10 mouse cellular contexts compared by ENCODE assay signal in genomic region chr11:75880064-75880463, GRCm38 (mm10). TPM values are rescaled to one million over a fixed set of nuclear protein-coding genes. Genes with fewer than 3 reads are reported as not detected.
DNase-seq lines count a peak whose midpoint lies in the region; ATAC-seq and TF ChIP-seq lines count a peak whose summit lies in the region.
"Had no signal": no experiment of that assay in that cellular context is flagged by ENCODE, and none has a peak within 500 bp of the region (broad histone marks: within the 10 kb centered on the region; RNA-seq: fewer than 3 reads in every experiment).

No protein-coding gene starts in this region.

- no peak for TF ChIP-seq CTCF in kidney, postnatal 0 days (IDR thresholded peaks at IDR 0.05; ENCODE audit: low read depth)

- 30% methylated on average over 8 of the region's 8 CpGs for WGBS in kidney, postnatal 0 days
- WGBS in hindbrain, embryonic 12.5 days, result 70% methylated on average over 8 of the region's 8 CpGs

- peaks cover 13% of the 10 kb centered on the region for H3K4me1 ChIP-seq in kidney, postnatal 0 days (replicated peaks; ENCODE audit: insufficient read depth, low read length)
- peaks cover 9% of the 10 kb centered on the region; the same call in 1 of the 2 replicates for H3K4me1 ChIP-seq in hindbrain, embryonic 12.5 days
- H3K4me1 ChIP-seq: stomach, embryonic 15.5 days had no signal

- peak overlapping the region; percentile 62; the same call in 1 of the 2 replicates for H3K27ac ChIP-seq in kidney, postnatal 0 days
- no peak overlapping the region for H3K27ac ChIP-seq in hindbrain, embryonic 12.5 days
- H3K27ac ChIP-seq: lung, embryonic 15.5 days; stomach, embryonic 15.5 days had no signal

- ATAC-seq in kidney, postnatal 0 days (replicated peaks; ENCODE audit: low FRiP score, low read depth), result peak; percentile 49; the same call in 1 of the 2 replicates
- no peak for ATAC-seq in hindbrain, embryonic 12.5 days (ENCODE audit: low FRiP score)

- H3K4me3 ChIP-seq in kidney, postnatal 0 days (replicated peaks; ENCODE audit: low read depth, low read length), result no peak overlapping the region
- H3K4me3 ChIP-seq in hindbrain, embryonic 12.5 days, result no peak overlapping the region
- H3K4me3 ChIP-seq: lung, embryonic 15.5 days; stomach, embryonic 15.5 days had no signal

- H3K4me2 ChIP-seq in kidney, postnatal 0 days (ENCODE audit: low read length), result no peak overlapping the region
- H3K4me2 ChIP-seq in hindbrain, embryonic 12.5 days (replicated peaks), result no peak overlapping the region
- H3K4me2 ChIP-seq: lung, embryonic 15.5 days; stomach, embryonic 15.5 days had no signal

- DNase-seq in left cerebral cortex, adult 18-20 months (ENCODE audit: low spot score in 2 of 2), result peak; percentile 65 to 67
- no peak for DNase-seq in left cerebral cortex, adult 11 months (ENCODE audit: low spot score)
- DNase-seq in cerebellum, adult 11 months, result peak; percentile 61
- DNase-seq in kidney, postnatal 0 days (ENCODE audit: low spot score), result peak; percentile 87
- DNase-seq in ovary, postnatal 14 days (ENCODE audit: low spot score), result peak; percentile 39
- no peak for DNase-seq in T-cell, adult 2 months (ENCODE audit: low spot score)
- no peak for DNase-seq in thymus, postnatal 36 days

- H3K36me3 ChIP-seq in kidney, postnatal 0 days (ENCODE audit: insufficient read depth, low read length), result no peaks in the 10 kb centered on the region
- no peaks in the 10 kb centered on the region for H3K36me3 ChIP-seq in hindbrain, embryonic 12.5 days
- H3K36me3 ChIP-seq: lung, embryonic 15.5 days; stomach, embryonic 15.5 days had no signal

- no peaks in the 10 kb centered on the region for H3K9me3 ChIP-seq in kidney, postnatal 0 days (replicated peaks; ENCODE audit: low read length)
- no peaks in the 10 kb centered on the region for H3K9me3 ChIP-seq in hindbrain, embryonic 12.5 days (replicated peaks)
- H3K9me3 ChIP-seq: lung, embryonic 15.5 days; stomach, embryonic 15.5 days had no signal

- no peak overlapping the region for H3K9ac ChIP-seq in kidney, postnatal 0 days (ENCODE audit: low read depth, low read length)
- H3K9ac ChIP-seq in hindbrain, embryonic 12.5 days, result no peak overlapping the region
- H3K9ac ChIP-seq: lung, embryonic 15.5 days; stomach, embryonic 15.5 days had no signal

- no peaks in the 10 kb centered on the region for H3K27me3 ChIP-seq in kidney, postnatal 0 days (ENCODE audit: insufficient read depth, low read length)
- peaks cover 3% of the 10 kb centered on the region; the same call in 1 of the 2 replicates for H3K27me3 ChIP-seq in hindbrain, embryonic 12.5 days
- H3K27me3 ChIP-seq: lung, embryonic 15.5 days; stomach, embryonic 15.5 days had no signal

RNA-seq across cellular contexts. Expression of gene Rph3al, which starts 58.2 kb away (rescaled TPM):
- 1 to 10 TPM; 1.9 to 2.7 TPM for total RNA-seq in left cerebral cortex, adult 18-20 months (2021)
- 14.5 and 15.4 TPM in 2 replicates for polyA plus RNA-seq in kidney, postnatal 0 days (2015; fragmentation: Nextera tagmentation; extraction: Ambion mirVana)
- 2.6 and 2.9 TPM in 2 replicates for polyA plus RNA-seq in hindbrain, embryonic 12.5 days (2016; fragmentation: Nextera tagmentation; extraction: Ambion mirVana)

Comparison
In these comparisons a context has a peak if more than half of its experiments do, and no peak if none do; other contexts are left out.
1. DNase-seq: peak in left cerebral cortex, adult 18-20 months (2 of 2), cerebellum, adult 11 months (single experiment), kidney, postnatal 0 days (single experiment) and ovary, postnatal 14 days (single experiment); none in left cerebral cortex, adult 11 months (single experiment), T-cell, adult 2 months (single experiment) and thymus, postnatal 36 days (0 of 2).